Mouse (Mus musculus): Measurements from ENCODE around the gene Pcdh9. TPM values are rescaled to one million over a fixed set of nuclear protein-coding genes. Genes with fewer than 3 reads are reported as not detected.

Gene Pcdh9
- polyA plus RNA-seq, 1 experiment from 2014 or later = 59.7 TPM

GRCm38 (mm10) chr14:93880071-93880470, 10.4 kb downstream of the Pcdh9 start:
- H3K27ac ChIP-seq = no peak overlapping the region
- H3K36me3 ChIP-seq = no peaks in the 10 kb centered on the region
- no peak overlapping the region for H3K4me3 ChIP-seq
- no peak overlapping the region for H3K4me2 ChIP-seq
- no peak overlapping the region for H3K9ac ChIP-seq
- 0 out of 2 replicates have a peak, but pooled peaks cover 2% of the 10 kb centered on the region for H3K4me1 ChIP-seq
- ATAC-seq (ENCODE audit: insufficient number of reproducible peaks, insufficient read depth, low FRiP score, low TSS enrichment, low read depth) = no peak
- WGBS = 85% methylated on average over 1 of the region's 1 CpGs
- H3K9me3 ChIP-seq = no peaks in the 10 kb centered on the region
- H3K27me3 ChIP-seq = no peaks in the 10 kb centered on the region

GRCm38 (mm10) chr14:93875968-93876367, 14.5 kb downstream of the Pcdh9 start:
- no peak for ATAC-seq (ENCODE audit: insufficient number of reproducible peaks, insufficient read depth, low FRiP score, low TSS enrichment, low read depth)
- H3K4me3 ChIP-seq = no peak overlapping the region
- no peak overlapping the region for H3K9ac ChIP-seq
- H3K4me1 ChIP-seq = no peaks in the 10 kb centered on the region
- no peaks in the 10 kb centered on the region for H3K9me3 ChIP-seq
- no peak overlapping the region for H3K4me2 ChIP-seq
- H3K36me3 ChIP-seq = no peaks in the 10 kb centered on the region
- 95% methylated on average over 1 of the region's 1 CpGs for WGBS
- no peak overlapping the region for H3K27ac ChIP-seq
- H3K27me3 ChIP-seq = no peaks in the 10 kb centered on the region

DNA sequence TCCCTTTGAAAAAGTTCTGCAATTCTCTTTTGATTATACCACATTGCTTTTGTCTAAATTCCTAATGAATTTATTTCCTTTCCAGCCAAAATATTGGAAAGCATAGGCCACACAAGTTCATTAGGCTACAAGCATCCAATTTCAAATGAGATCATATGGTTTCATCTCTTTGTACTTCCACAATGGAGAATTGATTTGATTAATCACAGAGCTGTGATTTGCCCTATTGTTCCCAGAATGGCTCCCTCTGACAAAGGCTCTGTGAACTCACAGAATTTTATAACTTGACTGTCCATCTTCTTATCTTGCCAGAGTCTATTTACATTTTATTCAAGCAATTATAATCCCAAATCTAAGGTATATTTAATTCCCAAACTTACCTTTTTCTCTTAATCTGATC, 22.3 kb downstream of the Pcdh9 start:
- H3K27me3 ChIP-seq = no peaks in the 10 kb centered on the region
- H3K36me3 ChIP-seq = no peaks in the 10 kb centered on the region
- no peak overlapping the region for H3K4me2 ChIP-seq
- H3K9ac ChIP-seq = no peak overlapping the region
- H3K4me1 ChIP-seq = no peaks in the 10 kb centered on the region
- no peaks in the 10 kb centered on the region for H3K9me3 ChIP-seq
- no peak for ATAC-seq (ENCODE audit: insufficient number of reproducible peaks, insufficient read depth, low FRiP score, low TSS enrichment, low read depth)
- no peak overlapping the region for H3K27ac ChIP-seq
- no peak overlapping the region for H3K4me3 ChIP-seq

GRCm38 (mm10) chr14:93858069-93858468, 32.4 kb downstream of the Pcdh9 start:
- no peaks in the 10 kb centered on the region for H3K9me3 ChIP-seq
- no peak overlapping the region for H3K27ac ChIP-seq
- no peak for ATAC-seq (ENCODE audit: insufficient number of reproducible peaks, insufficient read depth, low FRiP score, low TSS enrichment, low read depth)
- no peaks in the 10 kb centered on the region for H3K27me3 ChIP-seq
- no peaks in the 10 kb centered on the region for H3K36me3 ChIP-seq
- no peaks in the 10 kb centered on the region for H3K4me1 ChIP-seq
- no peak overlapping the region for H3K4me2 ChIP-seq
- 78% methylated on average over 3 of the region's 3 CpGs for WGBS
- H3K4me3 ChIP-seq = no peak overlapping the region
- no peak overlapping the region for H3K9ac ChIP-seq

GRCm38 (mm10) chr14:93846091-93846677, 44.3 kb downstream of the Pcdh9 start:
- WGBS = 50% methylated on average over 1 of the region's 1 CpGs
- Histone ChIP-seq H3K9me3 (no peaks in the 10 kb centered on the region), H3K36me3 (no peaks in the 10 kb centered on the region), H3K9ac (no peak overlapping the region), H3K4me1 (no peaks in the 10 kb centered on the region), H3K4me2 (no peak overlapping the region), H3K27ac (no peak overlapping the region), H3K4me3 (no peak overlapping the region), H3K27me3 (no peaks in the 10 kb centered on the region)
- ATAC-seq (ENCODE audit: insufficient number of reproducible peaks, insufficient read depth, low FRiP score, low TSS enrichment, low read depth) = no peak

- H3K36me3 ChIP-seq = no peaks in the 10 kb centered on the region
- no peak overlapping the region for H3K4me3 ChIP-seq
- no peak overlapping the region for H3K27ac ChIP-seq
- H3K27me3 ChIP-seq = no peaks in the 10 kb centered on the region
- H3K9me3 ChIP-seq = no peaks in the 10 kb centered on the region
- H3K9ac ChIP-seq = no peak overlapping the region
- no peak overlapping the region for H3K4me2 ChIP-seq
- 56% methylated on average over 3 of the region's 3 CpGs for WGBS
- ATAC-seq (ENCODE audit: insufficient number of reproducible peaks, insufficient read depth, low FRiP score, low TSS enrichment, low read depth) = no peak
- no peaks in the 10 kb centered on the region for H3K4me1 ChIP-seq
Measured at GRCm38 (mm10) chr14:93842686-93843288, 47.7 kb downstream of the Pcdh9 start.

- ATAC-seq (ENCODE audit: insufficient number of reproducible peaks, insufficient read depth, low FRiP score, low TSS enrichment, low read depth) = no peak
- H3K27ac ChIP-seq = no peak overlapping the region
- no peak overlapping the region for H3K4me2 ChIP-seq
- H3K9ac ChIP-seq = no peak overlapping the region
- no peak overlapping the region for H3K4me3 ChIP-seq
- H3K9me3 ChIP-seq = no peaks in the 10 kb centered on the region
- WGBS = 70% methylated on average over 6 of the region's 6 CpGs
- H3K27me3 ChIP-seq = no peaks in the 10 kb centered on the region
- no peaks in the 10 kb centered on the region for H3K36me3 ChIP-seq
- H3K4me1 ChIP-seq = no peaks in the 10 kb centered on the region
Measured at GRCm38 (mm10) chr14:93832511-93832910, 58.0 kb downstream of the Pcdh9 start.

DNA sequence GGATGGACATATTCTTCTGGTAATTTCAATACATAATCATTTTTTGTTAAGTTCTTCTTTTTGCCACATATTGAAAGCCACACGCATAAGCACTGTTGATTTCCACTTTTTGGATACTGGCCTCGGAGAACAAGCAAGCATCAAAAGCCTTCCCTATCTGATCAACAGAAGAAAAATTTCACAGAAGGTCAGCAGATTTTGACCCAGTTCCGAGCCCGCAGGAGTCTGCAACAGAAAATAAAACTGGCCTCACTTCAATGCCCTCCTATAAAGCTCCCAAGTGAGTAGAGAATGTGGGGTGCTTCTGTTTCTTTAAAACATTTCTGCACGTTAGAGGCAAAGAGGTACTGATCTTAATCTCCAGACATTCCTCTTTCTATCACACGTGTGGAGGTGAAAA, 63.3 kb downstream of the Pcdh9 start:
- WGBS = 50% methylated on average over 6 of the region's 6 CpGs
- H3K27me3 ChIP-seq = no peaks in the 10 kb centered on the region
- no peaks in the 10 kb centered on the region for H3K9me3 ChIP-seq
- no peak overlapping the region for H3K9ac ChIP-seq
- no peaks in the 10 kb centered on the region for H3K36me3 ChIP-seq
- H3K4me2 ChIP-seq = no peak overlapping the region
- no peaks in the 10 kb centered on the region for H3K4me1 ChIP-seq
- no peak overlapping the region for H3K27ac ChIP-seq
- no peak for ATAC-seq (ENCODE audit: insufficient number of reproducible peaks, insufficient read depth, low FRiP score, low TSS enrichment, low read depth)
- no peak overlapping the region for H3K4me3 ChIP-seq

- H3K4me2 ChIP-seq = no peak overlapping the region
- H3K9me3 ChIP-seq = no peaks in the 10 kb centered on the region
- ATAC-seq (ENCODE audit: insufficient number of reproducible peaks, insufficient read depth, low FRiP score, low TSS enrichment, low read depth) = no peak
- H3K4me1 ChIP-seq = no peaks in the 10 kb centered on the region
- H3K36me3 ChIP-seq = no peaks in the 10 kb centered on the region
- no peak overlapping the region for H3K27ac ChIP-seq
- WGBS = 70% methylated on average over 6 of the region's 6 CpGs
- no peak overlapping the region for H3K4me3 ChIP-seq
- H3K9ac ChIP-seq = no peak overlapping the region
- no peaks in the 10 kb centered on the region for H3K27me3 ChIP-seq
Measured at GRCm38 (mm10) chr14:93826042-93826462, 64.4 kb downstream of the Pcdh9 start.

DNA sequence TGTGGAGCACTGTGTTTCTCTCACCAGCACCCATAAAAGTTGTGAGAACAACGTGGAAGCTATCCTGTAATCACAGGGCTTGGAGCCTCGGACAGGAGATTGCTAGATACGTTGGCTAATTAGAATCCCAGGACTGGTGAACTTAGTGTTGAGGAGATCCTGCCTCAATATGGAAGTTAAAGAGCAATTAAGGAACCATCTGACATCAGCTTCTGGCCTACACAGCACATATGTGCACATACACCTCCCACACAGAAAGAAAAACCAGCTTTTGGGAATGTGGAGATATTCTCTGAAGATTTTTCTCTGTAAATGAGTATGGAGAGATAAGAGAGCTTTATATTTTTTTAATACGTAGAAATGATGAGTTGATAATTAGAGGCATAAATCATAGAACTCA, 71.6 kb downstream of the Pcdh9 start:
- no peaks in the 10 kb centered on the region for H3K4me1 ChIP-seq
- H3K27ac ChIP-seq = no peak overlapping the region
- H3K9me3 ChIP-seq = no peaks in the 10 kb centered on the region
- H3K4me3 ChIP-seq = no peak overlapping the region
- H3K36me3 ChIP-seq = no peaks in the 10 kb centered on the region
- H3K4me2 ChIP-seq = no peak overlapping the region
- 82% methylated on average over 4 of the region's 4 CpGs for WGBS
- H3K9ac ChIP-seq = no peak overlapping the region
- ATAC-seq (ENCODE audit: insufficient number of reproducible peaks, insufficient read depth, low FRiP score, low TSS enrichment, low read depth) = no peak
- no peaks in the 10 kb centered on the region for H3K27me3 ChIP-seq

DNA sequence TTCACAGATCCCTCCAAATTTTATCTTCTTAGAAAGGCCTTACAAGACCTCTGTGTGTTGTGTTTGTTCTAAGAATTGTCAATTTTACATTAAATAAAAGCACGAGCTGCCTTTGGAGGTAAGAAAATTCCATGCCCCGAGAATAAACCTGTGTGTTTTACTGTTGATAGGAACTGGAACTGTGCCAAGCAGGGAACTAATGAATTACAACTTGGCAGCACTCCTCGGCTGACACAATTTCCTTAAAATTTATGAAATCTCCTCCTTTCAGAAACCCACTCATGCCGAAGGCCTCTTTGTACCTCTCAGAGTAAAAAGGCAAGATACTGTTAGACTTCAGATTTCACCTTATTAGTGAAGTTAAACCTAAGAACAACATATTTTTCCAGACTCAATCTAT, 72.9 kb downstream of the Pcdh9 start:
- Histone ChIP-seq H3K36me3 (no peaks in the 10 kb centered on the region), H3K27me3 (no peaks in the 10 kb centered on the region), H3K4me1 (no peaks in the 10 kb centered on the region), H3K9ac (no peak overlapping the region), H3K4me2 (no peak overlapping the region), H3K9me3 (no peaks in the 10 kb centered on the region), H3K27ac (no peak overlapping the region), H3K4me3 (no peak overlapping the region)
- ATAC-seq (ENCODE audit: insufficient number of reproducible peaks, insufficient read depth, low FRiP score, low TSS enrichment, low read depth) = no peak
- WGBS = 46% methylated on average over 4 of the region's 4 CpGs

GRCm38 (mm10) chr14:93794530-93794929, 95.9 kb downstream of the Pcdh9 start:
- no peak overlapping the region for H3K4me3 ChIP-seq
- no peak for ATAC-seq (ENCODE audit: insufficient number of reproducible peaks, insufficient read depth, low FRiP score, low TSS enrichment, low read depth)

More at GRCm38 (mm10) chr14:93794530-93794929, 95.9 kb downstream of the Pcdh9 start:
- Histone ChIP-seq H3K9me3 (no peaks in the 10 kb centered on the region), H3K4me1 (no peaks in the 10 kb centered on the region), H3K27ac (no peak overlapping the region), H3K9ac (no peak overlapping the region), H3K27me3 (no peaks in the 10 kb centered on the region), H3K4me2 (no peak overlapping the region), H3K36me3 (no peaks in the 10 kb centered on the region)
- WGBS = 88% methylated on average over 3 of the region's 3 CpGs
